ENCODE assay signal across 9 mouse cellular contexts in genomic region chr6:108569460-108570187, GRCm38 (mm10).
A peak's percentile ranks its signal among the peaks of the same experiment; 100 is the strongest.
DNase-seq lines count a peak whose midpoint lies in the region; ATAC-seq and TF ChIP-seq lines count a peak whose summit lies in the region.
"Had no signal": no experiment of that assay in that cellular context is flagged by ENCODE, and none has a peak within 500 bp of the region (broad histone marks: within the 10 kb centered on the region; RNA-seq: fewer than 3 reads in every experiment).

No protein-coding gene starts in this region.

- no peaks in the 10 kb centered on the region for H3K27me3 ChIP-seq in hindbrain, postnatal 0 days (ENCODE audit: insufficient read depth, low read length)
- no peaks in the 10 kb centered on the region for H3K27me3 ChIP-seq in hindbrain, embryonic 16.5 days (replicated peaks; ENCODE audit: control insufficient read depth, insufficient read depth, low read length)
- no peaks in the 10 kb centered on the region for H3K27me3 ChIP-seq in myocyte (ENCODE audit: control insufficient read depth, insufficient read depth, insufficient read length)
- no peaks in the 10 kb centered on the region for H3K27me3 ChIP-seq in midbrain, embryonic 16.5 days (ENCODE audit: control insufficient read depth, insufficient read depth, low read depth, low read length)
- H3K27me3 ChIP-seq in midbrain, embryonic 15.5 days (replicated peaks), result no peaks in the 10 kb centered on the region

- peaks cover 3% of the 10 kb centered on the region; the same call in 1 of the 2 replicates for H3K4me1 ChIP-seq in hindbrain, postnatal 0 days (ENCODE audit: insufficient read depth, low read length)
- peaks cover 13% of the 10 kb centered on the region; the same call in 1 of the 2 replicates for H3K4me1 ChIP-seq in hindbrain, embryonic 16.5 days (ENCODE audit: control insufficient read depth, insufficient read depth, low read depth, low read length)
- H3K4me1 ChIP-seq in midbrain, embryonic 16.5 days (ENCODE audit: control insufficient read depth, insufficient read depth, low read length), result peaks cover 7% of the 10 kb centered on the region
- peaks cover 14% of the 10 kb centered on the region; the same call in 1 of the 2 replicates for H3K4me1 ChIP-seq in midbrain, embryonic 15.5 days

- no peak overlapping the region for H3ac ChIP-seq in myocyte (ENCODE audit: control insufficient read depth, insufficient read length)

- intact Hi-C loops in gastrocnemius, postnatal 14 days (cut with DNase I; ENCODE audit: low total_unique reads), result loop anchor here (10.0 kb wide), 1 partner anchor 85 kb away; no protein-coding TSS in a partner anchor

- DNase-seq in hindbrain, postnatal 0 days (ENCODE audit: low spot score), result no peak
- DNase-seq in gastrocnemius, postnatal 14 days, result peak; percentile 28
- peak; percentile 60 for DNase-seq in kidney, adult 9 months
- DNase-seq in cerebellum, adult 9-10 months, result no peak

- H3K4me3 ChIP-seq in hindbrain, postnatal 0 days (ENCODE audit: low read length), result no peak overlapping the region
- no peak overlapping the region for H3K4me3 ChIP-seq in hindbrain, embryonic 16.5 days (ENCODE audit: low read length)
- peak overlapping the region; percentile 10 for H3K4me3 ChIP-seq in myocyte
- H3K4me3 ChIP-seq in midbrain, embryonic 16.5 days (ENCODE audit: low read depth, low read length), result no peak overlapping the region
- no peak overlapping the region for H3K4me3 ChIP-seq in midbrain, embryonic 15.5 days
- H3K4me3 ChIP-seq: midbrain, embryonic 12.5 days had no signal

- peak; percentile 13; the same call in 1 of the 2 replicates for TF ChIP-seq CTCF in hindbrain, postnatal 0 days (IDR thresholded peaks at IDR 0.05; ENCODE audit: low read depth)

- H3K79me2 ChIP-seq in myocyte (ENCODE audit: control insufficient read depth, insufficient read depth), result no peaks in the 10 kb centered on the region

- WGBS in hindbrain, postnatal 0 days, result 70% methylated on average over 7 of the region's 7 CpGs
- WGBS in hindbrain, embryonic 16.5 days, result 66% methylated on average over 7 of the region's 7 CpGs
- 70% methylated on average over 7 of the region's 7 CpGs for WGBS in midbrain, embryonic 16.5 days
- WGBS in midbrain, embryonic 15.5 days, result 69% methylated on average over 7 of the region's 7 CpGs

- H3K36me3 ChIP-seq in hindbrain, postnatal 0 days (ENCODE audit: insufficient read depth, low read length), result no peaks in the 10 kb centered on the region
- H3K36me3 ChIP-seq in hindbrain, embryonic 16.5 days (ENCODE audit: control insufficient read depth, insufficient read depth, low read length), result no peaks in the 10 kb centered on the region
- H3K36me3 ChIP-seq in myocyte (ENCODE audit: control insufficient read depth, insufficient read depth), result no peaks in the 10 kb centered on the region
- no peaks in the 10 kb centered on the region for H3K36me3 ChIP-seq in midbrain, embryonic 16.5 days (ENCODE audit: control insufficient read depth, insufficient read depth, low read length)
- no peaks in the 10 kb centered on the region for H3K36me3 ChIP-seq in midbrain, embryonic 15.5 days (replicated peaks)
- H3K36me3 ChIP-seq: midbrain, embryonic 12.5 days had no signal

- H3K9ac ChIP-seq in hindbrain, postnatal 0 days (replicated peaks; ENCODE audit: low read length), result no peak overlapping the region
- H3K9ac ChIP-seq in hindbrain, embryonic 16.5 days (ENCODE audit: low read depth, low read length), result no peak overlapping the region
- H3K9ac ChIP-seq in midbrain, embryonic 16.5 days (ENCODE audit: low read depth, low read length), result no peak overlapping the region
- no peak overlapping the region for H3K9ac ChIP-seq in midbrain, embryonic 15.5 days
- H3K9ac ChIP-seq: midbrain, embryonic 12.5 days had no signal

- no peak for ATAC-seq in hindbrain, postnatal 0 days
- no peak for ATAC-seq in hindbrain, embryonic 16.5 days
- ATAC-seq in midbrain, embryonic 16.5 days, result no peak
- ATAC-seq in midbrain, embryonic 15.5 days (replicated peaks), result no peak

- H3K9me3 ChIP-seq in hindbrain, postnatal 0 days (ENCODE audit: low read length), result no peaks in the 10 kb centered on the region
- no peaks in the 10 kb centered on the region for H3K9me3 ChIP-seq in hindbrain, embryonic 16.5 days (ENCODE audit: control insufficient read depth, low read length)
- H3K9me3 ChIP-seq in midbrain, embryonic 16.5 days (replicated peaks; ENCODE audit: control insufficient read depth, low read length, poor library complexity, severe bottlenecking), result no peaks in the 10 kb centered on the region
- H3K9me3 ChIP-seq in midbrain, embryonic 15.5 days, result no peaks in the 10 kb centered on the region
- H3K9me3 ChIP-seq: midbrain, embryonic 12.5 days had no signal

- H3K4me2 ChIP-seq in hindbrain, postnatal 0 days (ENCODE audit: low read depth, low read length), result no peak overlapping the region
- no peak overlapping the region for H3K4me2 ChIP-seq in hindbrain, embryonic 16.5 days (ENCODE audit: low read length)
- peak overlapping the region; percentile 82 for H3K4me2 ChIP-seq in myocyte (ENCODE audit: low read depth)
- H3K4me2 ChIP-seq in midbrain, embryonic 16.5 days (ENCODE audit: low read length), result no peak overlapping the region
- H3K4me2 ChIP-seq in midbrain, embryonic 15.5 days, result no peak overlapping the region

- H3K27ac ChIP-seq in hindbrain, postnatal 0 days, result no peak overlapping the region
- no peak overlapping the region for H3K27ac ChIP-seq in hindbrain, embryonic 16.5 days (ENCODE audit: low read depth, low read length)
- no peak overlapping the region for H3K27ac ChIP-seq in midbrain, embryonic 16.5 days (ENCODE audit: low read length)
- H3K27ac ChIP-seq in midbrain, embryonic 15.5 days, result no peak overlapping the region
- H3K27ac ChIP-seq: midbrain, embryonic 12.5 days had no signal

- TF ChIP-seq POLR2A in myocyte (IDR thresholded peaks at IDR 0.05; ENCODE audit: insufficient read length, low read depth), result no peak

TF ChIP-seq in myocyte, 11 proteins besides CTCF, POLR2A, EP300 and RAD21:
- TF ChIP-seq REST (IDR thresholded peaks at IDR 0.05; ENCODE audit: insufficient read depth, insufficient read length) (no peak), E2F4 (IDR thresholded peaks at IDR 0.05; ENCODE audit: insufficient read depth) (no peak), POLR2AphosphoS2 (IDR thresholded peaks at IDR 0.05; ENCODE audit: insufficient read length, low read depth) (no peak), MAX (IDR thresholded peaks at IDR 0.05; ENCODE audit: low read depth) (no peak), MYOG (IDR thresholded peaks at IDR 0.05; ENCODE audit: control insufficient read depth in 1 of 3, insufficient read depth in 1 of 3, insufficient read length in 2 of 3, low read depth in 2 of 3) (no peak), CEBPB (IDR thresholded peaks at IDR 0.05; ENCODE audit: insufficient read depth, poor library complexity, severe bottlenecking) (no peak), USF1 (IDR thresholded peaks at IDR 0.05; ENCODE audit: low read depth) (no peak), TCF12 (IDR thresholded peaks at IDR 0.05; ENCODE audit: insufficient read depth, poor library complexity, severe bottlenecking) (no peak), TCF3 (IDR thresholded peaks at IDR 0.05; ENCODE audit: insufficient read length, low read depth) (no peak), SRF (IDR thresholded peaks at IDR 0.05; ENCODE audit: control insufficient read depth, insufficient read length, low read depth) (no peak), MYOD1 (IDR thresholded peaks at IDR 0.05; ENCODE audit: control insufficient read depth in 1 of 3, insufficient read length in 2 of 3, low read depth in 2 of 3) (no peak)
TF ChIP-seq in myocyte: peak in this region for 0.

Comparison
In these comparisons a context has a peak if more than half of its experiments do, and no peak if none do; other contexts are left out.
1. DNase-seq: peak in gastrocnemius, postnatal 14 days (single experiment) and kidney, adult 9 months (single experiment); none in hindbrain, postnatal 0 days (single experiment) and cerebellum, adult 9-10 months (single experiment).